Mouse (Mus musculus) kidney, postnatal 0 days (tissue): ENCODE data around the gene Sytl1. TPM values are rescaled to one million over a fixed set of nuclear protein-coding genes. Genes with fewer than 3 reads are reported as not detected.

Source experiments
- ATAC-seq: fragments of 200-750 bp; cut with Nextera tagmentation; replicated peaks from 2 replicates; pipeline ENCODE4 v1.8.0; 2017; ENCODE audit warnings: low read depth, moderate number of reproducible peaks, moderate TSS enrichment, moderate library complexity; ENCODE audit not compliant: low FRiP score
- DNase-seq: peaks from one replicate; pipeline ENCODE4 v3.0.0-alpha.2; 2016; ENCODE audit warnings: low spot score
- H3K27ac ChIP-seq: fragments of 300-500 bp; sonication (generic); 2 replicates; pipeline ENCODE4 v1.5.1; 2014; ENCODE audit warnings: mild to moderate bottlenecking
- H3K27me3 ChIP-seq: fragments of 300-500 bp; sonication (generic); 2 replicates; pipeline ENCODE4 v1.6.1; 2014; ENCODE audit warnings: low read length, mixed read lengths; ENCODE audit not compliant: insufficient read depth
- H3K36me3 ChIP-seq: fragments of 300-500 bp; sonication (generic); 2 replicates; pipeline ENCODE4 v1.6.1; 2014; ENCODE audit warnings: low read length, mixed read lengths; ENCODE audit not compliant: insufficient read depth
- H3K4me1 ChIP-seq: fragments of 300-500 bp; sonication (generic); replicated peaks from 2 replicates; pipeline ENCODE4 v1.6.1; 2014; ENCODE audit warnings: antibody characterized with exemption, low read length, mixed read lengths; ENCODE audit not compliant: insufficient read depth
- H3K4me2 ChIP-seq: fragments of 300-500 bp; sonication (generic); 2 replicates; pipeline ENCODE4 v1.6.1; 2014; ENCODE audit warnings: mild to moderate bottlenecking, low read length, moderate library complexity, mixed read lengths
- H3K4me3 ChIP-seq: fragments of 300-500 bp; sonication (generic); replicated peaks from 2 replicates; pipeline ENCODE4 v1.5.1; 2014; ENCODE audit warnings: low read depth, low read length
- H3K9ac ChIP-seq: fragments of 300-500 bp; sonication (generic); 2 replicates; pipeline ENCODE4 v1.6.1; 2014; ENCODE audit warnings: low read depth, low read length
- H3K9me3 ChIP-seq: fragments of 300-500 bp; sonication (generic); replicated peaks from 2 replicates; pipeline ENCODE4 v1.6.1; 2016; ENCODE audit warnings: low read length, inconsistent platforms, mixed read lengths
- CTCF ChIP-seq: IDR thresholded peaks from 2 replicates; pipeline ENCODE4 v1.5.1; 2016; ENCODE audit warnings: antibody characterized with exemption, low read depth, mild to moderate bottlenecking, moderate library complexity
- WGBS: fragments of 180-500 bp; shearing (Covaris S2); extraction: QIAGEN DNeasy Blood & Tissue Kit; methylation state at CpG from one replicate; pipeline ENCODE4 v1.1.7; 2014; 5-methylcytosine and 5-hydroxymethylcytosine counted together
- polyA plus RNA-seq: library from polyadenylated mRNA; unstranded; fragments of >200 nt; fragmentation: Nextera tagmentation; extraction: Ambion mirVana; gene quantifications from 2 replicates; pipeline ENCODE4 v1.2.1, GENCODE M21; 2015

Sytl1 gene
- polyA plus RNA-seq, 1 experiment from 2014 or later = 2.8 TPM

GRCm38 (mm10) chr4:133263756-133264155 is 843 bp upstream of the Sytl1 start:
- Histone ChIP-seq H3K4me3 (no peak overlapping the region), H3K9ac (no peak overlapping the region), H3K27ac (no peak overlapping the region), H3K9me3 (no peaks in the 10 kb centered on the region), H3K4me2 (no peak overlapping the region), H3K27me3 (no peaks in the 10 kb centered on the region), H3K4me1 (no peaks in the 10 kb centered on the region), H3K36me3 (peaks cover 33% of the 10 kb centered on the region)
- no peak for TF ChIP-seq CTCF
- WGBS = 88% methylated on average over 5 of the region's 5 CpGs
- ATAC-seq (no peak), DNase-seq (no peak)

GRCm38 (mm10) chr4:133262375-133262765 is 543 bp downstream of the Sytl1 start:
- H3K9ac ChIP-seq = no peak overlapping the region
- no peaks in the 10 kb centered on the region for H3K9me3 ChIP-seq
- 71% methylated on average over 7 of the region's 7 CpGs for WGBS
- H3K4me2 ChIP-seq = no peak overlapping the region; the same call in 1 of the 2 replicates
- H3K4me1 ChIP-seq = no peaks in the 10 kb centered on the region
- H3K27me3 ChIP-seq = no peaks in the 10 kb centered on the region
- no peak for ATAC-seq
- peaks cover 20% of the 10 kb centered on the region for H3K36me3 ChIP-seq
- no peak overlapping the region for H3K27ac ChIP-seq
- no peak for TF ChIP-seq CTCF
- no peak overlapping the region for H3K4me3 ChIP-seq
- no peak for DNase-seq

GRCm38 (mm10) chr4:133261641-133262374 is 1.1 kb downstream of the Sytl1 start:
- H3K36me3 ChIP-seq = peaks cover 16% of the 10 kb centered on the region
- H3K27me3 ChIP-seq = no peaks in the 10 kb centered on the region
- no peak overlapping the region for H3K4me3 ChIP-seq
- no peak overlapping the region for H3K9ac ChIP-seq
- no peaks in the 10 kb centered on the region for H3K9me3 ChIP-seq
- H3K27ac ChIP-seq = no peak overlapping the region
- H3K4me2 ChIP-seq = no peak overlapping the region
- DNase-seq (no peak), ATAC-seq (no peak)
- H3K4me1 ChIP-seq = no peaks in the 10 kb centered on the region; the same call in 1 of the 2 replicates
- no peak for TF ChIP-seq CTCF
- WGBS = 50% methylated on average over 10 of the region's 10 CpGs

GRCm38 (mm10) chr4:133257798-133258408 is 5.0 kb downstream of the Sytl1 start:
- H3K9ac ChIP-seq = no peak overlapping the region
- no peak overlapping the region for H3K4me3 ChIP-seq
- no peak overlapping the region for H3K27ac ChIP-seq
- no peak for TF ChIP-seq CTCF
- H3K36me3 ChIP-seq = no peaks in the 10 kb centered on the region
- H3K4me2 ChIP-seq = no peak overlapping the region
- 0 out of 2 replicates have a peak, but pooled peaks cover 5% of the 10 kb centered on the region for H3K27me3 ChIP-seq
- H3K9me3 ChIP-seq = no peaks in the 10 kb centered on the region
- WGBS = 78% methylated on average over 12 of the region's 12 CpGs
- H3K4me1 ChIP-seq = no peaks in the 10 kb centered on the region; the same call in 1 of the 2 replicates
- DNase-seq (no peak), ATAC-seq (peak; percentile 40; the same call in 1 of the 2 replicates)

- DNase-seq (no peak), ATAC-seq (no peak; the same call in 1 of the 2 replicates)
- TF ChIP-seq CTCF = no peak
- Histone ChIP-seq H3K27ac (no peak overlapping the region), H3K4me1 (no peaks in the 10 kb centered on the region; the same call in 1 of the 2 replicates), H3K36me3 (no peaks in the 10 kb centered on the region), H3K9ac (0 out of 2 replicates have a peak overlapping the region, but pooled peaks have one; percentile 18), H3K9me3 (no peaks in the 10 kb centered on the region), H3K27me3 (0 out of 2 replicates have a peak, but pooled peaks cover 5% of the 10 kb centered on the region), H3K4me3 (no peak overlapping the region), H3K4me2 (peak overlapping the region; percentile 30)
- 33% methylated on average over 12 of the region's 12 CpGs for WGBS
Measured at GRCm38 (mm10) chr4:133257230-133257629, 5.7 kb downstream of the Sytl1 start.

- no peak overlapping the region for H3K27ac ChIP-seq
- 0 out of 2 replicates have a peak, but pooled peaks cover 5% of the 10 kb centered on the region for H3K27me3 ChIP-seq
- WGBS = 18% methylated on average over 24 of the region's 24 CpGs
- H3K36me3 ChIP-seq = no peaks in the 10 kb centered on the region
- ATAC-seq (peak; percentile 40; the same call in 1 of the 2 replicates), DNase-seq (no peak)
- no peaks in the 10 kb centered on the region for H3K9me3 ChIP-seq
- H3K4me2 ChIP-seq = peak overlapping the region; percentile 30
- TF ChIP-seq CTCF = no peak
- no peak overlapping the region for H3K4me3 ChIP-seq
- H3K9ac ChIP-seq = 0 out of 2 replicates have a peak overlapping the region, but pooled peaks have one; percentile 18
- H3K4me1 ChIP-seq = no peaks in the 10 kb centered on the region; the same call in 1 of the 2 replicates
Measured at GRCm38 (mm10) chr4:133256820-133257219, 6.1 kb downstream of the Sytl1 start.
